Mouse (Mus musculus) MEL (cell line): Measurements from ENCODE around the gene Dglucy. TPM values are rescaled to one million over a fixed set of nuclear protein-coding genes. Genes with fewer than 3 reads are reported as not detected.

Experiments
- DNase-seq: peaks from one replicate; pipeline ENCODE4 v3.0.0; 2011; ENCODE audit warnings: low read depth, low spot score
- H3K27ac ChIP-seq: 2 replicates; pipeline ENCODE4 v1.5.1; 2012; ENCODE audit warnings: low read depth, mild to moderate bottlenecking, control low read depth, low read length, moderate library complexity; ENCODE audit not compliant: control insufficient read depth
- H3K27me3 ChIP-seq, 2 experiments: fragments of 150-350 bp in 1 of 2; sonication (generic) in 1 of 2; 2 replicates each; pipeline ENCODE4 v1.6.1; 2012; ENCODE audit warnings: low read length in 2 of 2, mild to moderate bottlenecking in 2 of 2, improper control_type of control experiment in 1 of 2, moderate library complexity in 1 of 2; ENCODE audit not compliant: insufficient read depth in 2 of 2, control insufficient read depth in 1 of 2
- H3K36me3 ChIP-seq, 2 experiments: 2 replicates each; pipeline ENCODE4 v1.6.1; 2012 to 2014; ENCODE audit warnings: low read length in 2 of 2, improper control_type of control experiment in 1 of 2, inconsistent platforms in 1 of 2, mild to moderate bottlenecking in 1 of 2; ENCODE audit not compliant: insufficient read depth in 2 of 2, control insufficient read depth in 1 of 2
- H3K4me1 ChIP-seq, 2 experiments: fragments of 150-350 bp in 1 of 2; sonication (generic) in 1 of 2; 2 replicates each; pipeline ENCODE4 v1.6.1; 2012; ENCODE audit warnings: low read length in 2 of 2, improper control_type of control experiment in 1 of 2, mild to moderate bottlenecking in 1 of 2; ENCODE audit not compliant: insufficient read depth in 2 of 2, control insufficient read depth in 1 of 2
- H3K4me3 ChIP-seq, 2 experiments: fragments of 150-350 bp in 1 of 2; sonication (generic) in 1 of 2; 2 replicates each; pipeline ENCODE4 v1.5.1; 2012; ENCODE audit warnings: low read depth in 2 of 2, low read length in 2 of 2, mild to moderate bottlenecking in 2 of 2, moderate library complexity in 2 of 2, control low read depth in 1 of 2, improper control_type of control experiment in 1 of 2; ENCODE audit not compliant: control insufficient read depth in 1 of 2, insufficient read depth in 1 of 2
- H3K79me2 ChIP-seq: 2 replicates; pipeline ENCODE4 v1.6.1; 2012; ENCODE audit warnings: mild to moderate bottlenecking, low read length, moderate library complexity; ENCODE audit not compliant: control insufficient read depth, poor library complexity, insufficient read depth
- H3K9ac ChIP-seq: 2 replicates; pipeline ENCODE4 v1.6.1; 2012; ENCODE audit warnings: low read depth, mild to moderate bottlenecking, control low read depth, low read length, moderate library complexity; ENCODE audit not compliant: control insufficient read depth, poor library complexity, severe bottlenecking
- H3K9me3 ChIP-seq: fragments of 150-350 bp; sonication (generic); replicated peaks from 2 replicates; pipeline ENCODE4 v1.6.1; 2012; ENCODE audit warnings: mild to moderate bottlenecking, low read length, improper control_type of control experiment, moderate library complexity; ENCODE audit not compliant: insufficient read depth
- BHLHE40 ChIP-seq: IDR thresholded peaks from 2 replicates; pipeline ENCODE4 v1.6.1; 2012; ENCODE audit warnings: low read depth, mild to moderate bottlenecking, inconsistent platforms, low read length, improper control_type of control experiment, borderline replicate concordance
- CHD1 ChIP-seq: IDR thresholded peaks from 2 replicates; pipeline ENCODE4 v1.6.1; 2012; ENCODE audit warnings: low read depth, mild to moderate bottlenecking, inconsistent platforms, low read length, improper control_type of control experiment
- E2F4 ChIP-seq: IDR thresholded peaks from 2 replicates; pipeline ENCODE4 v1.6.1; 2011; ENCODE audit warnings: low read depth, low read length, improper control_type of control experiment, borderline replicate concordance
- JUND ChIP-seq: IDR thresholded peaks from 2 replicates; pipeline ENCODE4 v1.6.1; 2011; ENCODE audit warnings: low read depth, mild to moderate bottlenecking, improper control_type of control experiment, low read length
- MAZ ChIP-seq: IDR thresholded peaks from 2 replicates; pipeline ENCODE4 v1.6.1; 2012; ENCODE audit warnings: low read depth, mild to moderate bottlenecking, inconsistent platforms, low read length, improper control_type of control experiment
- MEF2A ChIP-seq: IDR thresholded peaks from 2 replicates; pipeline ENCODE4 v1.6.1; 2014; ENCODE audit warnings: low read depth, mild to moderate bottlenecking, inconsistent platforms, low read length, improper control_type of control experiment; ENCODE audit not compliant: poor library complexity, insufficient replicate concordance, severe bottlenecking; ENCODE audit errors: extremely low read depth
- MXI1 ChIP-seq: IDR thresholded peaks from 2 replicates; pipeline ENCODE4 v1.6.1; 2011; ENCODE audit warnings: mild to moderate bottlenecking, low read depth, low read length, improper control_type of control experiment
- MYB ChIP-seq: IDR thresholded peaks from 2 replicates; pipeline ENCODE4 v1.6.1; 2011; ENCODE audit warnings: mild to moderate bottlenecking, low read depth, low read length, improper control_type of control experiment
- NELFE ChIP-seq: IDR thresholded peaks from 2 replicates; pipeline ENCODE4 v1.6.1; 2011; ENCODE audit warnings: low read depth, low read length, improper control_type of control experiment
- POLR2A ChIP-seq, 2 experiments: IDR thresholded peaks; 2 replicates each; pipeline ENCODE4 v1.6.1; 2011 to 2012; ENCODE audit warnings: low read length in 2 of 2, mild to moderate bottlenecking in 2 of 2, control low read depth in 1 of 2, improper control_type of control experiment in 1 of 2, low read depth in 1 of 2, moderate library complexity in 1 of 2; ENCODE audit not compliant: control insufficient read depth in 1 of 2, insufficient read depth in 1 of 2, poor library complexity in 1 of 2
- POLR2AphosphoS2 ChIP-seq: IDR thresholded peaks from 2 replicates; pipeline ENCODE4 v1.6.1; 2011; ENCODE audit warnings: low read length, improper control_type of control experiment
- RAD21 ChIP-seq: IDR thresholded peaks from 2 replicates; pipeline ENCODE4 v1.6.1; 2011; ENCODE audit warnings: mild to moderate bottlenecking, low read depth, low read length, improper control_type of control experiment
- RCOR1 ChIP-seq: IDR thresholded peaks from 2 replicates; pipeline ENCODE4 v1.6.1; 2012; ENCODE audit warnings: low read depth, mild to moderate bottlenecking, inconsistent platforms, low read length, improper control_type of control experiment
- TAL1 ChIP-seq: IDR thresholded peaks from 2 replicates; pipeline ENCODE4 v1.6.1; 2012; ENCODE audit warnings: mild to moderate bottlenecking, inconsistent platforms, low read length, moderate library complexity, mixed read lengths
- TCF12 ChIP-seq: IDR thresholded peaks from 2 replicates; pipeline ENCODE4 v1.6.1; 2014; ENCODE audit warnings: low read depth, mild to moderate bottlenecking, inconsistent platforms, low read length, improper control_type of control experiment, moderate library complexity
- UBTF ChIP-seq: IDR thresholded peaks from 2 replicates; pipeline ENCODE4 v1.6.1; 2012; ENCODE audit warnings: low read depth, mild to moderate bottlenecking, inconsistent platforms, low read length, improper control_type of control experiment, moderate library complexity, borderline replicate concordance; ENCODE audit not compliant: insufficient read depth
- USF1 ChIP-seq: IDR thresholded peaks from 2 replicates; pipeline ENCODE4 v1.6.1; 2014; ENCODE audit warnings: low read depth, mild to moderate bottlenecking, inconsistent platforms, low read length, improper control_type of control experiment, moderate library complexity
- USF2 ChIP-seq, 2 experiments: IDR thresholded peaks; 2 replicates each; pipeline ENCODE4 v1.6.1; 2011 to 2012; ENCODE audit warnings: improper control_type of control experiment in 2 of 2, low read length in 2 of 2, borderline replicate concordance in 1 of 2, inconsistent platforms in 1 of 2, low read depth in 1 of 2, mild to moderate bottlenecking in 1 of 2; ENCODE audit not compliant: insufficient read depth in 1 of 2
- polyA plus RNA-seq, 2 experiments: library from polyadenylated mRNA; stranded (reverse) in 1 of 2; unstranded in 1 of 2; fragments of >175 nt in 1 of 2; fragments of >200 nt in 1 of 2; gene quantifications; 2 replicates each; pipeline versions ENCODE4 v1.2.1 to v1.2.4; 2012; ENCODE audit warnings: low replicate concordance in 2 of 2, low read depth in 1 of 2; ENCODE audit not compliant: insufficient read length in 2 of 2, insufficient read depth in 1 of 2, missing spikeins in 1 of 2
- total RNA-seq: library from RNA; depleted of rRNA; stranded (reverse); fragments of 300-350 nt; gene quantifications from 2 replicates; pipeline ENCODE4 v1.2.3, GENCODE M21; 2012

The Dglucy gene
- total and polyA plus RNA-seq, 3 experiments: 0.03 TPM; not detected in 2

DNA sequence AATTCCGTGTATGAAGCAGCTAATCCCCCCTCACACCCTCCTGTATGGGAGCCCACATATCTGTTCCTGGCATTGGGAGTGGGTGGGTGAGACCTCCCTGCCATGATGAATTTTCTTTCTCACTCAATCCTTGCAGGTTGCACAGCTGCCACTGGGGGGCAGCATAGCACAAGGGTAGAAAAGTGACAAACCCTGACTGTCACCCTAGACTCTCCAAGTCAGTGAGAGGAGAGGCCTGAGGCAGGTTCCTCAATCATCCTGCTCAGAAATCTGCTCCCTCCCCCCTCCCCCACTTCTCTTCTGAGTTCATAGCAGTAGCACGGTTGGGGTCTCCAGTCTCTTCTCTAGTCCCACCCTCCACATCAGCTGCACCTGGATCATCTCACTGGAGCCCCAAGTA is 157.3 kb downstream of the Dglucy start (continued):
- TF ChIP-seq POLR2AphosphoS2 (no peak), USF1 (no peak), UBTF (no peak)
- TF ChIP-seq, all 39 proteins: peak for 6

DNA sequence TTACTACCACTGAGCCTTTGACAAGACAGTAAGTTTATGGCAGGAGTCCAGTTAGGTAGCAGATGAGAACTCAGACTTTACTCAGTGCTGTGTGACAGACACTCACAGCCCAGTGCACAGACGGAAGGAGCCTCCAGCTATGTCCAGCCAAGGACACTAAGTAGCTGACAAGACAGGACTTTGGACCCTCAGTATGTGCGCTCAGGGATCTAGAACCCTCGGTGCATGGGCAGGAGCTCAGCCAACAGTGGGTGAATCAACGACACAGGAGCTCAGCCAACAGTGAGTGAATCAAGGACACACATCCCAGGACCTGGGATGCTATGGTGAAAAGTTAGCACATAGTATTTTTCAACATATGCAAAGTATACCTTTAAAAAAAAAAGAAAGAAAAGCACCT is 157.9 kb downstream of the Dglucy start:
- Histone ChIP-seq H3K27me3 (no peaks in the 10 kb centered on the region), H3K9me3 (no peaks in the 10 kb centered on the region), H3K27ac (no peak overlapping the region), H3K79me2 (no peaks in the 10 kb centered on the region), H3K4me1 (no peaks in the 10 kb centered on the region), H3K36me3 (no peaks in the 10 kb centered on the region; a peak in 1 of 4 replicates), H3K4me3 (no peak overlapping the region), H3K9ac (no peak overlapping the region)
- DNase-seq: no peak
- no peak for TF ChIP-seq USF2 (IDR thresholded peaks at IDR 0.05; ENCODE audit: borderline replicate concordance in 1 of 2, insufficient read depth in 1 of 2, low read depth in 1 of 2, low read length in 2 of 2)
- TF ChIP-seq MAZ: no peak
- no peak for TF ChIP-seq TCF12
- TF ChIP-seq MYB: no peak
- TF ChIP-seq MXI1: no peak
- no peak for TF ChIP-seq BHLHE40
- TF ChIP-seq JUND: no peak
- TF ChIP-seq POLR2A (IDR thresholded peaks at IDR 0.05; ENCODE audit: control insufficient read depth in 1 of 2, insufficient read depth in 1 of 2, low read depth in 1 of 2, low read length in 2 of 2, poor library complexity in 1 of 2): no peak
- TF ChIP-seq TAL1: no peak
- no peak for TF ChIP-seq RCOR1
- no peak for TF ChIP-seq POLR2AphosphoS2
- TF ChIP-seq E2F4: no peak
- no peak for TF ChIP-seq NELFE
- no peak for TF ChIP-seq RAD21
- no peak for TF ChIP-seq CHD1
- no peak for TF ChIP-seq MEF2A
